Mouse (Mus musculus) myocyte (in vitro differentiated cells): Measurements from ENCODE around the gene Dpy19l1.

Source experiments
- CEBPB ChIP-seq: IDR thresholded peaks from 2 replicates; pipeline ENCODE4 v1.6.1; 2011; ENCODE audit warnings: mild to moderate bottlenecking, moderate library complexity; ENCODE audit not compliant: poor library complexity, insufficient read depth, severe bottlenecking
- MAX ChIP-seq: IDR thresholded peaks from one replicate; pipeline ENCODE4 v1.6.1; 2011; ENCODE audit warnings: low read depth, mild to moderate bottlenecking, control low read depth
- POLR2A ChIP-seq: IDR thresholded peaks from one replicate; pipeline ENCODE4 v1.6.1; 2011; ENCODE audit warnings: low read depth, mild to moderate bottlenecking, control low read depth, moderate library complexity; ENCODE audit not compliant: insufficient read length
- POLR2AphosphoS2 ChIP-seq: IDR thresholded peaks from one replicate; pipeline ENCODE4 v1.6.1; 2011; ENCODE audit warnings: low read depth, control low read depth; ENCODE audit not compliant: insufficient read length
- REST ChIP-seq: IDR thresholded peaks from one replicate; pipeline ENCODE4 v1.6.1; 2011; ENCODE audit warnings: mild to moderate bottlenecking, control low read depth, moderate library complexity; ENCODE audit not compliant: insufficient read depth, insufficient read length
- TCF12 ChIP-seq: IDR thresholded peaks from one replicate; pipeline ENCODE4 v1.6.1; 2011; ENCODE audit warnings: mild to moderate bottlenecking, control low read depth; ENCODE audit not compliant: poor library complexity, insufficient read depth, severe bottlenecking
- TCF3 ChIP-seq: IDR thresholded peaks from one replicate; pipeline ENCODE4 v1.6.1; 2011; ENCODE audit warnings: low read depth, control low read depth; ENCODE audit not compliant: insufficient read length
- USF1 ChIP-seq: IDR thresholded peaks from one replicate; pipeline ENCODE4 v1.6.1; 2011; ENCODE audit warnings: low read depth, mild to moderate bottlenecking, control low read depth, moderate library complexity

DNA sequence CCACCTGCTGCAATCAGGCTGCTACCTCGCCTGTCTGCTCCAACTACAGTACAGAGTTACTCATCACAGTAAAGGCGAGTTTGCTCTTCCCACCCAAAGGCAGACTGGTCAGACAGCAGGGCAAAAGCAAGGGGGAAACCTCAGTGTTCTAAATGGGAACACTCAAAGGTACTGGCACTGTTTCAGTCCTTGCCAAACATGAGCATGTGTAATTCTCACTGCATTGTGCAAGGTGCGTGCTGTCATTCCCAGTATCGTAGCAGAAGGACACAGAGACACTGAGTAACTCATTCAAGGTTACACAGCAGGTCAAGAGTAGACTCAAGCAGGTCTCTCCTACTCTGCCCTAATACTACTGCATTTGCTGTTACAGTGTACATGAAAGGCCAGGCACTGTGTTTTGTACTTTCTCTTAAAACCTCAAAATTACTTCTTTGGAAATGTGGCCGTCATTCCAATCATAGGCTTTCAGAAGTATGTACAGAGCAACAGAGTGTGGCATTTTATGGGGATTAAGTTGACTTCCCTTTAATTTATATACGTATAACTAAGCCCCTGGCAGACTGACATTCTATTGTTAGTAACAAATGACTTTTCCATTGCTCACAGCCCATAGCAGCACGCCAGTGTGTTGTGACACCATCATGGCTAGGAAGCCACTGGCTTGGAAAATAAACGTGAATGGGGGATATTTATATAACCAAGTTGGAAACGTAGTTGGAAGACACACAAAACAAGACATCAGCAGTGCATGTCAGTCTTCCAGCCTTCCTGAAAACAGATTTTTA is 10.5 kb upstream of the Dpy19l1 start:
- TF ChIP-seq REST (no peak), TCF12 (no peak), POLR2A (no peak), MAX (no peak), POLR2AphosphoS2 (no peak), USF1 (no peak), CEBPB (no peak), TCF3 (no peak)
